26 mouse cellular contexts compared by ENCODE assay signal in genomic region chr1:91823951-91824350, GRCm38 (mm10). TPM values are rescaled to one million over a fixed set of nuclear protein-coding genes. Genes with fewer than 3 reads are reported as not detected.
DNase-seq lines count a peak whose midpoint lies in the region; ATAC-seq and TF ChIP-seq lines count a peak whose summit lies in the region.
"Had no signal": no experiment of that assay in that cellular context is flagged by ENCODE, and none has a peak within 500 bp of the region (broad histone marks: within the 10 kb centered on the region; RNA-seq: fewer than 3 reads in every experiment).

No protein-coding gene starts in this region.

- WGBS in heart, embryonic 10.5 days = 76% methylated on average over 7 of the region's 7 CpGs
- WGBS in lung, postnatal 0 days = 62% methylated on average over 7 of the region's 7 CpGs
- 84% methylated on average over 7 of the region's 7 CpGs for WGBS in hindbrain, embryonic 16.5 days

- peaks cover 17% of the 10 kb centered on the region for H3K27me3 ChIP-seq in heart, embryonic 10.5 days (ENCODE audit: insufficient read depth, poor library complexity, severe bottlenecking)
- no peaks in the 10 kb centered on the region for H3K27me3 ChIP-seq in lung, postnatal 0 days (replicated peaks; ENCODE audit: insufficient read depth, low read length)
- H3K27me3 ChIP-seq in hindbrain, embryonic 16.5 days (replicated peaks; ENCODE audit: control insufficient read depth, insufficient read depth, low read length) = no peaks in the 10 kb centered on the region
- H3K27me3 ChIP-seq: limb, embryonic 12.5 days; liver, embryonic 13.5 days; midbrain, embryonic 13.5 days; neural tube, embryonic 15.5 days had no signal

- H3K36me3 ChIP-seq in heart, embryonic 10.5 days = no peaks in the 10 kb centered on the region
- H3K36me3 ChIP-seq in lung, postnatal 0 days (ENCODE audit: insufficient read depth, low read length) = no peaks in the 10 kb centered on the region
- no peaks in the 10 kb centered on the region for H3K36me3 ChIP-seq in hindbrain, embryonic 16.5 days (ENCODE audit: control insufficient read depth, insufficient read depth, low read length)
- H3K36me3 ChIP-seq: kidney, embryonic 15.5 days; liver, embryonic 13.5 days; midbrain, embryonic 13.5 days; neural tube, embryonic 15.5 days had no signal

- H3K9ac ChIP-seq in lung, postnatal 0 days (replicated peaks; ENCODE audit: low read depth) = no peak overlapping the region
- H3K9ac ChIP-seq in hindbrain, embryonic 16.5 days (ENCODE audit: low read depth, low read length) = no peak overlapping the region
- H3K9ac ChIP-seq: hindbrain, embryonic 14.5 days; kidney, embryonic 15.5 days; limb, embryonic 12.5 days; liver, embryonic 13.5 days; midbrain, embryonic 13.5 days; neural tube, embryonic 15.5 days had no signal

- H3K27ac ChIP-seq in heart, embryonic 10.5 days = peak overlapping the region; percentile 19
- no peak overlapping the region for H3K27ac ChIP-seq in lung, postnatal 0 days (ENCODE audit: low read length)
- peak overlapping the region; percentile 59 for H3K27ac ChIP-seq in brown adipose tissue, adult 24 weeks (replicated peaks; ENCODE audit: low read depth, low read length)
- no peak overlapping the region for H3K27ac ChIP-seq in hindbrain, embryonic 16.5 days (ENCODE audit: low read depth, low read length)
- H3K27ac ChIP-seq: hindbrain, embryonic 14.5 days; kidney, embryonic 15.5 days; left cerebral cortex, adult 2 months; liver, embryonic 13.5 days; midbrain, embryonic 13.5 days; neural tube, embryonic 15.5 days had no signal

- TF ChIP-seq CTCF in lung, postnatal 0 days (IDR thresholded peaks at IDR 0.05) = no peak

- DNase-seq in heart, embryonic 10.5 days (ENCODE audit: low spot score) = no peak
- DNase-seq in heart, adult 9 months (ENCODE audit: low spot score in 2 of 2) = no peak
- peak; percentile 29 for DNase-seq in lung, postnatal 0 days (ENCODE audit: low spot score)
- no peak for DNase-seq in lung, postnatal 25 days (ENCODE audit: low spot score)
- DNase-seq in gonadal fat pad, adult 2 months (ENCODE audit: low read depth) = peak; percentile 9
- DNase-seq: B cell, adult 2 months; cerebellum, adult 18-20 months; cerebellum, postnatal 10 days; kidney, adult 18-20 months; kidney, postnatal 25 days; liver, embryonic 13.5 days; lung, adult 2 months; retina, postnatal 1 day; right cerebral cortex, postnatal 25 days; thymus, postnatal 25 days had no signal

- H3K4me1 ChIP-seq in heart, embryonic 10.5 days = peaks cover 47% of the 10 kb centered on the region
- 0 out of 2 replicates have a peak, but pooled peaks cover 5% of the 10 kb centered on the region for H3K4me1 ChIP-seq in lung, postnatal 0 days (ENCODE audit: insufficient read depth, low read depth, low read length)
- peaks cover 15% of the 10 kb centered on the region for H3K4me1 ChIP-seq in brown adipose tissue, adult 24 weeks (ENCODE audit: control insufficient read depth, insufficient read depth, insufficient read length, low read length)
- H3K4me1 ChIP-seq in hindbrain, embryonic 16.5 days (ENCODE audit: control insufficient read depth, insufficient read depth, low read depth, low read length) = 0 out of 2 replicates have a peak, but pooled peaks cover 4% of the 10 kb centered on the region
- H3K4me1 ChIP-seq: kidney, embryonic 15.5 days; liver, embryonic 13.5 days; megakaryocyte, embryonic 14.5 days had no signal

- H3K4me3 ChIP-seq in heart, embryonic 10.5 days = no peak overlapping the region
- no peak overlapping the region for H3K4me3 ChIP-seq in lung, postnatal 0 days (ENCODE audit: low read depth, low read length)
- H3K4me3 ChIP-seq in brown adipose tissue, adult 24 weeks (ENCODE audit: insufficient read depth, low read depth, low read length) = no peak overlapping the region
- no peak overlapping the region for H3K4me3 ChIP-seq in hindbrain, embryonic 16.5 days (ENCODE audit: low read length)
- H3K4me3 ChIP-seq: kidney, embryonic 15.5 days; left cerebral cortex, adult 2 months; limb, embryonic 12.5 days; liver, embryonic 13.5 days; megakaryocyte, embryonic 14.5 days; midbrain, embryonic 13.5 days; neural tube, embryonic 15.5 days had no signal

- no peak overlapping the region for H3K4me2 ChIP-seq in lung, postnatal 0 days (replicated peaks; ENCODE audit: low read depth, low read length)
- no peak overlapping the region for H3K4me2 ChIP-seq in hindbrain, embryonic 16.5 days (ENCODE audit: low read length)
- H3K4me2 ChIP-seq: hindbrain, embryonic 14.5 days; kidney, embryonic 15.5 days; limb, embryonic 12.5 days; liver, embryonic 13.5 days; midbrain, embryonic 13.5 days; neural tube, embryonic 15.5 days had no signal

- H3K9me3 ChIP-seq in heart, embryonic 10.5 days = no peaks in the 10 kb centered on the region
- no peaks in the 10 kb centered on the region for H3K9me3 ChIP-seq in lung, postnatal 0 days (ENCODE audit: low read length)
- H3K9me3 ChIP-seq in hindbrain, embryonic 16.5 days (ENCODE audit: control insufficient read depth, low read length) = no peaks in the 10 kb centered on the region
- H3K9me3 ChIP-seq: kidney, embryonic 15.5 days; limb, embryonic 12.5 days; liver, embryonic 13.5 days; megakaryocyte, embryonic 14.5 days; midbrain, embryonic 13.5 days; neural tube, embryonic 15.5 days had no signal

- no peak for TF ChIP-seq EP300 in lung, postnatal 0 days (IDR thresholded peaks at IDR 0.05)

- ATAC-seq in lung, postnatal 0 days = no peak
- ATAC-seq in hindbrain, embryonic 16.5 days = no peak
- ATAC-seq: forebrain, embryonic 14.5 days; inflammation-experienced regulatory T-cells, adult 6 months; midbrain, embryonic 13.5 days had no signal

RNA-seq across cellular contexts. Expression of gene Twist2, which starts 22.7 kb away (rescaled TPM):
- polyA plus RNA-seq in heart, embryonic 10.5 days (2016; fragmentation: Nextera tagmentation; extraction: Ambion mirVana) = 5.8 and 17.9 TPM in 2 replicates
- polyA plus RNA-seq in lung, postnatal 0 days (2015; fragmentation: Nextera tagmentation; extraction: Ambion mirVana) = 3.6 and 4.1 TPM in 2 replicates
- 3.7 and 5.0 TPM in 2 replicates for polyA plus RNA-seq in brown adipose tissue, adult 24 weeks (2012; ENCODE audit: insufficient read depth, insufficient read length, missing spikeins)
- polyA plus RNA-seq in gonadal fat pad, adult 2 months (2012; rRNA removed) = 16.9 and 20.0 TPM in 2 replicates
- 1.7 and 2.0 TPM in 2 replicates for polyA plus RNA-seq in hindbrain, embryonic 16.5 days (2015; fragmentation: Nextera tagmentation; extraction: Ambion mirVana)
- polyA plus RNA-seq: inflammation-experienced regulatory T-cells, adult 6 months had no signal

Comparison
In these comparisons a context has a peak if more than half of its experiments do, and no peak if none do; other contexts are left out.
1. DNase-seq: peak in lung, postnatal 0 days (single experiment) and gonadal fat pad, adult 2 months (single experiment); none in heart, embryonic 10.5 days (single experiment), heart, adult 9 months (0 of 2) and lung, postnatal 25 days (single experiment).
2. H3K27ac ChIP-seq: peak in heart, embryonic 10.5 days (single experiment) and brown adipose tissue, adult 24 weeks (single experiment); none in lung, postnatal 0 days (single experiment) and hindbrain, embryonic 16.5 days (single experiment).